Mouse (Mus musculus) spleen, adult 2 months (tissue): ENCODE data around the gene Gm10382. TPM values are rescaled to one million over a fixed set of nuclear protein-coding genes. Genes with fewer than 3 reads are reported as not detected.
A peak's percentile ranks its signal among the peaks of the same experiment; 100 is the strongest.

Source experiments
- DNase-seq, 2 experiments: peaks; one replicate each; pipeline versions ENCODE4 v3.0.0 to v3.0.0-alpha.2; 2012 to 2021; ENCODE audit warnings: low spot score in 2 of 2, low read depth in 1 of 2
- H3K27ac ChIP-seq: fragments of 200-500 bp; 2 replicates; pipeline ENCODE4 v1.5.1; 2012; ENCODE audit warnings: low read length, inconsistent platforms; ENCODE audit not compliant: insufficient read depth
- H3K27me3 ChIP-seq: fragments of 200-500 bp; 2 replicates; pipeline ENCODE4 v1.6.1; 2012; ENCODE audit warnings: mild to moderate bottlenecking, moderate library complexity, low read length, inconsistent platforms; ENCODE audit not compliant: control insufficient read depth, insufficient read depth
- H3K36me3 ChIP-seq: fragments of 200-500 bp; 2 replicates; pipeline ENCODE4 v1.6.1; 2012; ENCODE audit warnings: mild to moderate bottlenecking, low read length, inconsistent platforms; ENCODE audit not compliant: control insufficient read depth, insufficient read depth
- H3K4me1 ChIP-seq: fragments of 200-500 bp; 2 replicates; pipeline ENCODE4 v1.6.1; 2011; ENCODE audit warnings: inconsistent platforms; ENCODE audit not compliant: control insufficient read depth, insufficient read depth, insufficient read length
- H3K4me3 ChIP-seq: fragments of 200-500 bp; 2 replicates; pipeline ENCODE4 v1.5.1; 2011; ENCODE audit warnings: mild to moderate bottlenecking, inconsistent platforms; ENCODE audit not compliant: insufficient read depth, insufficient read length; ENCODE audit errors: extremely low read depth
- CTCF ChIP-seq: fragments of 200-500 bp; IDR thresholded peaks from 2 replicates; pipeline ENCODE4 v1.5.1; 2011; ENCODE audit warnings: mild to moderate bottlenecking, inconsistent platforms; ENCODE audit not compliant: insufficient read depth, insufficient read length, insufficient replicate concordance; ENCODE audit errors: extremely low read depth
- POLR2A ChIP-seq: fragments of 200-500 bp; IDR thresholded peaks from 2 replicates; pipeline ENCODE4 v1.6.1; 2011; ENCODE audit warnings: low read depth, low read length, inconsistent platforms
- WGBS: fragments of 180-500 bp; shearing (Covaris S2); methylation state at CpG from one replicate; pipeline ENCODE4 v1.1.7; 2018; 5-methylcytosine and 5-hydroxymethylcytosine counted together
- polyA plus RNA-seq: library from polyadenylated mRNA; depleted of rRNA; stranded (reverse); fragments of >200 nt; gene quantifications from 2 replicates; pipeline ENCODE4 v1.2.3, GENCODE M21; 2012; rRNA removed

Gm10382 gene
- 0.08 and 0.15 TPM in 2 replicates for polyA plus RNA-seq

- peak; percentile 79 to 88 for DNase-seq
- peaks cover 8% of the 10 kb centered on the region; the same call in 1 of the 2 replicates for H3K4me1 ChIP-seq
- H3K27me3 ChIP-seq, result no peaks in the 10 kb centered on the region
- peak within 1 kb of the TSS; percentile 97 for H3K27ac ChIP-seq
- H3K36me3 ChIP-seq, result peaks cover 20% of the 10 kb centered on the region
- 1% methylated on average over 41 of the region's 41 CpGs for WGBS
- TF ChIP-seq CTCF (no peak), POLR2A (peak; percentile 40)
- H3K4me3 ChIP-seq, result peak within 1 kb of the TSS; percentile 93
Observed at GRCm38 (mm10) chr5:125389131-125389578, at the start of gene Gm10382. Gm10382 (plus strand) TSS chr5:125389322.

- no peak for TF ChIP-seq POLR2A
- TF ChIP-seq CTCF, result no peak
- no peaks in the 10 kb centered on the region for H3K36me3 ChIP-seq
- no peak for DNase-seq
- H3K4me3 ChIP-seq, result peak overlapping the region; percentile 89
- no peaks in the 10 kb centered on the region for H3K27me3 ChIP-seq
- peaks cover 7% of the 10 kb centered on the region; the same call in 1 of the 2 replicates for H3K4me1 ChIP-seq
- peak overlapping the region; percentile 7 for H3K27ac ChIP-seq
- 2% methylated on average over 25 of the region's 25 CpGs for WGBS
Observed at GRCm38 (mm10) chr5:125339851-125340531, 49.1 kb upstream of the Gm10382 start.

GRCm38 (mm10) chr5:125340547-125341262 lies 48.4 kb upstream of the Gm10382 start, which contains the start of gene Scarb1:
Scarb1 (minus strand) TSS chr5:125341094.
- DNase-seq, result peak; percentile 48 to 85
- Histone ChIP-seq H3K36me3 (no peaks in the 10 kb centered on the region), H3K4me1 (peaks cover 7% of the 10 kb centered on the region; the same call in 1 of the 2 replicates), H3K27ac (peak within 1 kb of the TSS; percentile 12), H3K27me3 (no peaks in the 10 kb centered on the region), H3K4me3 (peak within 1 kb of the TSS; percentile 89)
- TF ChIP-seq CTCF, result no peak
- TF ChIP-seq POLR2A, result peak; percentile 61
- under 1% methylated on average over 42 of the region's 42 CpGs for WGBS

GRCm38 (mm10) chr5:125341459-125342090 lies 47.5 kb upstream of the Gm10382 start:
- TF ChIP-seq POLR2A (no peak), CTCF (no peak)
- no peak for DNase-seq
- no peaks in the 10 kb centered on the region for H3K27me3 ChIP-seq
- 51% methylated on average over 14 of the region's 14 CpGs for WGBS
- peaks cover 7% of the 10 kb centered on the region; the same call in 1 of the 2 replicates for H3K4me1 ChIP-seq
- peak overlapping the region; percentile 12; the same call in 1 of the 2 replicates for H3K27ac ChIP-seq
- H3K36me3 ChIP-seq, result no peaks in the 10 kb centered on the region
- H3K4me3 ChIP-seq, result peak overlapping the region; percentile 89; the same call in 1 of the 2 replicates

- no peak for DNase-seq
- no peak for TF ChIP-seq CTCF
- no peak for TF ChIP-seq POLR2A
- H3K36me3 ChIP-seq, result no peaks in the 10 kb centered on the region
- WGBS, result 88% methylated on average over 6 of the region's 6 CpGs
- H3K4me1 ChIP-seq, result 0 out of 2 replicates have a peak, but pooled peaks cover 3% of the 10 kb centered on the region
- H3K27ac ChIP-seq, result no peak overlapping the region
- H3K27me3 ChIP-seq, result no peaks in the 10 kb centered on the region
- no peak overlapping the region for H3K4me3 ChIP-seq
Observed at GRCm38 (mm10) chr5:125344296-125344695, 44.8 kb upstream of the Gm10382 start.

GRCm38 (mm10) chr5:125348067-125348466 lies 41.1 kb upstream of the Gm10382 start:
- Histone ChIP-seq H3K4me1 (peaks cover 4% of the 10 kb centered on the region; the same call in 1 of the 2 replicates), H3K27me3 (no peaks in the 10 kb centered on the region), H3K27ac (no peak overlapping the region), H3K36me3 (no peaks in the 10 kb centered on the region), H3K4me3 (no peak overlapping the region)
- no peak for TF ChIP-seq POLR2A
- no peak for TF ChIP-seq CTCF
- no peak for DNase-seq
- 69% methylated on average over 7 of the region's 7 CpGs for WGBS
